Mouse (Mus musculus) embryonic facial prominence, embryonic 11.5 days (tissue): ENCODE data around the gene Flrt1. TPM values are rescaled to one million over a fixed set of nuclear protein-coding genes. Genes with fewer than 3 reads are reported as not detected.

Source experiments
- ATAC-seq: fragments of 200-750 bp; cut with Nextera tagmentation; replicated peaks from 2 replicates; pipeline ENCODE4 v1.8.0; 2017; ENCODE audit warnings: low read depth; ENCODE audit not compliant: insufficient number of reproducible peaks, low FRiP score, low TSS enrichment
- DNase-seq: peaks from one replicate; pipeline ENCODE4 v3.0.0-alpha.2; 2015; ENCODE audit warnings: low spot score
- H3K27ac ChIP-seq: fragments of 300-500 bp; sonication (generic); replicated peaks from 2 replicates; pipeline ENCODE4 v1.5.1; 2014; ENCODE audit warnings: mild to moderate bottlenecking, low read depth, low read length, control low read depth
- H3K27me3 ChIP-seq: fragments of 300-500 bp; sonication (generic); 2 replicates; pipeline ENCODE4 v1.6.1; 2014; ENCODE audit warnings: mild to moderate bottlenecking, low read length, moderate library complexity, mixed read lengths; ENCODE audit not compliant: control insufficient read depth, insufficient read depth
- H3K36me3 ChIP-seq: fragments of 300-500 bp; sonication (generic); replicated peaks from 2 replicates; pipeline ENCODE4 v1.6.1; 2014; ENCODE audit warnings: low read depth, mild to moderate bottlenecking, low read length, moderate library complexity, mixed read lengths; ENCODE audit not compliant: control insufficient read depth, insufficient read depth
- H3K4me1 ChIP-seq: fragments of 300-500 bp; sonication (generic); 2 replicates; pipeline ENCODE4 v1.6.1; 2014; ENCODE audit warnings: low read length, mixed read lengths; ENCODE audit not compliant: control insufficient read depth, insufficient read depth
- H3K4me2 ChIP-seq: fragments of 300-500 bp; sonication (generic); 2 replicates; pipeline ENCODE4 v1.6.1; 2014; ENCODE audit warnings: low read depth, mild to moderate bottlenecking, control low read depth, low read length, moderate library complexity
- H3K4me3 ChIP-seq: fragments of 300-500 bp; sonication (generic); 2 replicates; pipeline ENCODE4 v1.5.1; 2014; ENCODE audit warnings: low read depth, low read length, control low read depth
- H3K9ac ChIP-seq: fragments of 300-500 bp; sonication (generic); replicated peaks from 2 replicates; pipeline ENCODE4 v1.6.1; 2014; ENCODE audit warnings: mild to moderate bottlenecking, control low read depth, low read length
- H3K9me3 ChIP-seq: fragments of 300-500 bp; sonication (generic); replicated peaks from 2 replicates; pipeline ENCODE4 v1.6.1; 2016; ENCODE audit warnings: mild to moderate bottlenecking, low read length, inconsistent platforms, mixed read lengths; ENCODE audit not compliant: control insufficient read depth
- WGBS: fragments of 180-500 bp; shearing (Covaris S2); extraction: QIAGEN DNeasy Blood & Tissue Kit; methylation state at CpG from one replicate; pipeline ENCODE4 v1.1.7; 2014; 5-methylcytosine and 5-hydroxymethylcytosine counted together
- polyA plus RNA-seq: library from polyadenylated mRNA; unstranded; fragments of >200 nt; fragmentation: Nextera tagmentation; extraction: Ambion mirVana; gene quantifications from 2 replicates; pipeline ENCODE4 v1.2.1, GENCODE M21; 2014

Gene Flrt1
- polyA plus RNA-seq, 1 experiment from 2014 or later = 3.0 TPM

- Histone ChIP-seq H3K9ac (peak overlapping the region; percentile 39; the same call in 1 of the 2 replicates), H3K4me1 (peaks cover 18% of the 10 kb centered on the region), H3K27ac (peak overlapping the region; percentile 49; the same call in 1 of the 2 replicates), H3K4me3 (no peak overlapping the region), H3K36me3 (no peaks in the 10 kb centered on the region), H3K4me2 (peak overlapping the region; percentile 32; the same call in 1 of the 2 replicates), H3K9me3 (no peaks in the 10 kb centered on the region), H3K27me3 (peaks cover 2% of the 10 kb centered on the region; the same call in 1 of the 2 replicates)
- WGBS = 4% methylated on average over 4 of the region's 4 CpGs
- ATAC-seq (no peak), DNase-seq (peak; percentile 49)
Measured at GRCm38 (mm10) chr19:7070775-7071174, 34.8 kb downstream of the Flrt1 start.

GRCm38 (mm10) chr19:7069781-7070763, 35.5 kb downstream of the Flrt1 start:
- H3K4me1 ChIP-seq = peaks cover 18% of the 10 kb centered on the region
- peak overlapping the region; percentile 49 for H3K27ac ChIP-seq
- no peak overlapping the region for H3K4me3 ChIP-seq
- H3K9ac ChIP-seq = peak overlapping the region; percentile 39
- H3K27me3 ChIP-seq = peaks cover 2% of the 10 kb centered on the region; the same call in 1 of the 2 replicates
- 3% methylated on average over 35 of the region's 35 CpGs for WGBS
- ATAC-seq = peak; percentile 68
- H3K36me3 ChIP-seq = no peaks in the 10 kb centered on the region
- H3K9me3 ChIP-seq = no peaks in the 10 kb centered on the region
- DNase-seq = peak; percentile 62
- peak overlapping the region; percentile 32; the same call in 1 of the 2 replicates for H3K4me2 ChIP-seq

- H3K4me3 ChIP-seq = no peak overlapping the region
Measured at GRCm38 (mm10) chr19:7068661-7069531, 36.6 kb downstream of the Flrt1 start.

GRCm38 (mm10) chr19:7068136-7068535, 37.4 kb downstream of the Flrt1 start:
- WGBS = 4% methylated on average over 14 of the region's 14 CpGs
- no peak overlapping the region for H3K4me2 ChIP-seq
- H3K9ac ChIP-seq = no peak overlapping the region
- H3K27me3 ChIP-seq = peaks cover 2% of the 10 kb centered on the region; the same call in 1 of the 2 replicates
- DNase-seq = peak; percentile 90
- no peaks in the 10 kb centered on the region for H3K9me3 ChIP-seq
- H3K4me1 ChIP-seq = peaks cover 18% of the 10 kb centered on the region
- no peak overlapping the region for H3K4me3 ChIP-seq
- H3K27ac ChIP-seq = no peak overlapping the region
- no peak for ATAC-seq
- no peaks in the 10 kb centered on the region for H3K36me3 ChIP-seq

More at GRCm38 (mm10) chr19:7068661-7069531, 36.6 kb downstream of the Flrt1 start:
- peaks cover 2% of the 10 kb centered on the region; the same call in 1 of the 2 replicates for H3K27me3 ChIP-seq
- H3K27ac ChIP-seq = peak overlapping the region; percentile 35; the same call in 1 of the 2 replicates
- ATAC-seq (0 out of 2 replicates have a peak, but pooled peaks have one; percentile 1), DNase-seq (no peak)
- no peaks in the 10 kb centered on the region for H3K9me3 ChIP-seq
- H3K9ac ChIP-seq = peak overlapping the region; percentile 13; the same call in 1 of the 2 replicates
- no peak overlapping the region for H3K4me2 ChIP-seq
- WGBS = 41% methylated on average over 11 of the region's 11 CpGs
- H3K36me3 ChIP-seq = no peaks in the 10 kb centered on the region
- peaks cover 18% of the 10 kb centered on the region for H3K4me1 ChIP-seq

- H3K4me3 ChIP-seq = no peak overlapping the region
- H3K27me3 ChIP-seq = peaks cover 2% of the 10 kb centered on the region; the same call in 1 of the 2 replicates
- H3K9me3 ChIP-seq = no peaks in the 10 kb centered on the region
- WGBS = 57% methylated on average over 20 of the region's 20 CpGs
- H3K9ac ChIP-seq = no peak overlapping the region
- ATAC-seq (no peak), DNase-seq (no peak)
- no peaks in the 10 kb centered on the region for H3K36me3 ChIP-seq
- no peak overlapping the region for H3K27ac ChIP-seq
- no peak overlapping the region for H3K4me2 ChIP-seq
- H3K4me1 ChIP-seq = peaks cover 18% of the 10 kb centered on the region
Measured at GRCm38 (mm10) chr19:7067344-7068050, 38.0 kb downstream of the Flrt1 start.

GRCm38 (mm10) chr19:7066828-7067342, 38.6 kb downstream of the Flrt1 start:
- Histone ChIP-seq H3K9ac (peak overlapping the region; percentile 44; the same call in 1 of the 2 replicates), H3K27ac (no peak overlapping the region), H3K36me3 (no peaks in the 10 kb centered on the region), H3K4me3 (no peak overlapping the region), H3K27me3 (peaks cover 2% of the 10 kb centered on the region; the same call in 1 of the 2 replicates), H3K4me1 (peaks cover 18% of the 10 kb centered on the region), H3K4me2 (no peak overlapping the region; the same call in 1 of the 2 replicates), H3K9me3 (no peaks in the 10 kb centered on the region)
- 34% methylated on average over 8 of the region's 8 CpGs for WGBS
- DNase-seq = no peak
- no peak for ATAC-seq
